Mouse (Mus musculus) CD4-positive naive resting alpha-beta T cell, adult 57 days (primary cell): Measurements from ENCODE around the gene Ogn. TPM values are rescaled to one million over a fixed set of nuclear protein-coding genes. Genes with fewer than 3 reads are reported as not detected.

Experiments used
- total RNA-seq: library from RNA; stranded (reverse); gene quantifications from one replicate; pipeline ENCODE4 v1.2.4, GENCODE M21; 2023

Gene Ogn
- 1.6 TPM for total RNA-seq

DNA sequence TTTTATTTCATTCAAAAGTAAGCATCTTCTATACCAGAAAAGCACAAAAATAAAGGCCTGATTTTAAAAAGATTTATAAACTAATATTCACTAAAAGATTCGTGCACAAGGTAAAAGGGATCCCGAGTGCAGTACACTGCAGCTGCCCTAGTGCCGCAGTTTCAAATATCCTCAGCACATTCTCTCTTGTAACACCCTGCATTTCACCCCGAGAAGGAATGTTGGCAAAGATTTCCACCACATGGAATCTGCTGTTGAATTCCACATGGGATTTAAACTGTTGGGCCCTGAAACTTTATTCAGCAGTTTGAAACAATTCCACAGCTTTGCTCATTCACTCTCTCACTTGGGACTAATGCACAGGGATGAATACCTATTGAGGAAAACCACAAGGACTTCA, at the start of gene Ogn:
Gene Ogn (plus strand): TSS at position 333 of the 400 bp plus-strand sequence.

DNA sequence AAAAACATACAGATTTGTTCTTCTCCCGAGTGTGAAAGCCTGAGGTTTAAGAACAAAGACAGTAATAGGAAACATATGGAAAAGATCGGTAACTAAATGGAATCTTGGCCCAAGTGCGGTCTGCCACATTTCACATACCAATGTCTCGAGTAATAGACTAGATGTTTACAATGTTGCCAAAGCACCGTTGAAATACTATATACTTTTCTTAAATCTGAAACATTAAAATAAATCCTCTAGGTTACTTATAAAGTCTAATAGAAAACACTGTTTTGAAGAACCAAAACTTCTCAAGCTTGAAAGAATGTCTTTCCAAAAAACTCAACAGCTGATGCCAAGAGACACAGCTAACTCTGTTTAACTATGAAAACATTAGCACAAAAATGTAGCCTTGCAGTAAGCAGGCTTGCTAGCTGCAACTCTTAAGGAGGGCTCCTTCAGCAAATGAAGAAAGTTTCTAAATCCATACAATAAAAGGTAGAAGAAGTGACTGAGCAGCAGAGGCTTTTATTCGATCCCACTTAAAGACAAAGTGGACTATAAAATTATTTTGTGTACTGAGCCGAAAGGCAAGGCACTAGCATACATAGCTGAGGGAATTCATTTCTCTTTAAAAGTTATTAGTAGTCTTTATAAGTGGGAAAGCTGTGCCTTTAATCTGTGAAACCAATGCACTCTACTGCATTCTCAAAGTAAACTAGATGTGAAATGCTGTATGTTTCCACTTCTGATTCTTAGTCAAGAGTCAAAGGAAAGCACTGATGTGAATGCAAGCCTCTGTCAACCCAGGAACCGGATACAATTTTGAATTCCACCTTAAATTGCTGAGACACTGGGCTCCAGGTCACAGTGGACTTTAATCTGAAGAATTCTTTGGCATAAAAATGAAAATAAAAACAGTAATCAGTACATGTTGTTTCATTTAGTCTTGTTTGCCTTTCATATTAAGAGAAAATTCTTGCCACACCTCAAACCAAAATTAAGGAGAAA, 26.0 kb upstream of the Ogn start, which contains the start of gene Omd:
Gene Omd (plus strand): TSS at position 922 of the 990 bp plus-strand sequence.

GRCm38 (mm10) chr13:49652481-49653179, 44.8 kb downstream of the Ogn start, which contains the start of the genes Cenpp and Nol8:
Gene Cenpp (minus strand): TSS chr13:49652785.
Gene Nol8 (plus strand): TSS chr13:49653078.

Other genes starting within 250 kb of the Ogn start
- gene Ippk, start 186.8 kb upstream of the Ogn start, total RNA-seq = 14.4 TPM
- gene Tes3-ps, start 114.7 kb upstream of the Ogn start, total RNA-seq = 0.86 TPM
- not detected for gene Ecm2, start 103.2 kb upstream of the Ogn start, total RNA-seq
- not detected for gene Aspn, start 63.6 kb upstream of the Ogn start, total RNA-seq
- gene Omd, start 25.6 kb upstream of the Ogn start, total RNA-seq = 0.27 TPM
- gene Cenpp, start 44.7 kb downstream of the Ogn start, total RNA-seq = 1.0 TPM
- 49.7 TPM for gene Nol8, start 45.0 kb downstream of the Ogn start, total RNA-seq
- 86.9 TPM for gene Iars, start 74.1 kb downstream of the Ogn start, total RNA-seq
- gene Gm30302, start 191.0 kb downstream of the Ogn start, total RNA-seq = not detected